Mouse (Mus musculus) erythroblast, embryonic 14.5 days (primary cell): ENCODE measurements around the gene Anks1b.

Source experiments
- GATA1 ChIP-seq: IDR thresholded peaks from 2 replicates; pipeline ENCODE4 v1.6.1; 2012; ENCODE audit warnings: low read length, inconsistent platforms, mixed read lengths
- TAL1 ChIP-seq: IDR thresholded peaks from 3 replicates; pipeline ENCODE4 v1.6.1; 2012; ENCODE audit warnings: low read length, inconsistent platforms, mixed read lengths

DNA sequence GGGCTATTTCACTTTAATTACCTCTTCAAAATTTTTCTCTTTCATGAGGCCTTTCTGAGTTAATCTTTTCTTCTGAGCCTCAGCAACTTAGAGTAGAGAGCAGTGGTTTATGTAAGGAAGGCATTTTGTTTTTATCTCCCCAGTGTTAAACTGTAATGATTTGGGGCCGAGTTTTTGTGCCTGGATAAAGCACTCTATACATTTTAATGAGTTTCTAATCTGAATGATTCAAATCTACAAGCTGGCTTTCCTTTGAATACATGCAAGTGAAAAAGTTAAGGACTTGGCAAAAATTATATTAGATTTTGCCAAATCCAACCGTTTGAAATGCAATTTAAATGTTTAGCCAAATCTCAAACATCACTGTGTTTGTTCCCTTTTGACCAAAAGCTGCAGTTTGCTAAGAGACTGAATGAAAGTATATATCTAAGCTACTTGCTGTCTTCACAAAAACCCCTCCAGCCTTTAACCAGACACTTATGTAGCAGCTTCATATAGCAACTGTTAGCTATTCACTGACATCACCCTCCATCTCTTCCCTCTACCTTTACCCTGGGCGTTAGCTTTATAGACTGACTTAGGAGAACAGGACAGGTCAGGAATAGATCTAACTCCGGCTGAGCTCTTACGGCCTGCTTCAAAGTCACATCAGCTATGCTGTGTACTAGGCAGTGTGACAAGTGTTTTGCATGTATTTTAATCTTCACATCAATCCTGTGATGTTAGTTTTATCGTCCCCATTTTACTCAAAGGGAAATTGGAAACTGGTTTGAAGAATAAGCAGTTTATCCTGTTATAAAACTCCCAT lies 122.5 kb downstream of the Anks1b start:
- TF ChIP-seq GATA1 = no peak
- no peak for TF ChIP-seq TAL1
